Mouse (Mus musculus): ENCODE results near the gene Fam129a. TPM values are rescaled to one million over a fixed set of nuclear protein-coding genes. Genes with fewer than 3 reads are reported as not detected.
"Not testable (repeated sequence)": the region's sequence is repeated elsewhere in the genome, so short reads cannot be mapped to it uniquely, and the experiment has no call there.

Fam129a gene
- polyA plus RNA-seq, 1 experiment from 2014 or later: 0.60 TPM

- Histone ChIP-seq H3K27me3 (ENCODE audit: control insufficient read depth, insufficient read depth, low read length) (no peaks in the 10 kb centered on the region), H3K4me3 (ENCODE audit: low read depth, low read length) (no peak overlapping the region), H3K36me3 (ENCODE audit: control insufficient read depth, insufficient read depth, low read length) (no peaks in the 10 kb centered on the region), H3K27ac (ENCODE audit: low read depth, low read length) (no peak overlapping the region), H3K9me3 (ENCODE audit: control insufficient read depth, low read length) (no peaks in the 10 kb centered on the region), H3K4me1 (replicated peaks; ENCODE audit: control insufficient read depth, insufficient read depth, low read length) (no peaks in the 10 kb centered on the region), H3K4me2 (replicated peaks; ENCODE audit: low read depth, low read length) (no peak overlapping the region), H3K9ac (ENCODE audit: low read depth, low read length) (no peak overlapping the region)
- no peak for ATAC-seq (ENCODE audit: low FRiP score)
- no peak for DNase-seq (ENCODE audit: low spot score)
- WGBS: 89% methylated on average over 4 of the region's 4 CpGs
These were observed 157.2 kb downstream of the Fam129a start for GRCm38 (mm10) chr1:151728141-151728540.

- ATAC-seq (ENCODE audit: low FRiP score) (no peak), DNase-seq (ENCODE audit: low spot score) (no peak)
- Histone ChIP-seq H3K9ac (ENCODE audit: low read depth, low read length) (no peak overlapping the region), H3K9me3 (ENCODE audit: control insufficient read depth, low read length) (no peaks in the 10 kb centered on the region), H3K36me3 (ENCODE audit: control insufficient read depth, insufficient read depth, low read length) (no peaks in the 10 kb centered on the region), H3K27ac (ENCODE audit: low read depth, low read length) (no peak overlapping the region), H3K4me1 (replicated peaks; ENCODE audit: control insufficient read depth, insufficient read depth, low read length) (no peaks in the 10 kb centered on the region), H3K4me3 (ENCODE audit: low read depth, low read length) (no peak overlapping the region), H3K27me3 (ENCODE audit: control insufficient read depth, insufficient read depth, low read length) (no peaks in the 10 kb centered on the region), H3K4me2 (replicated peaks; ENCODE audit: low read depth, low read length) (no peak overlapping the region)
- WGBS: 83% methylated on average over 2 of the region's 2 CpGs
These were observed 166.2 kb downstream of the Fam129a start for GRCm38 (mm10) chr1:151737146-151737545.

GRCm38 (mm10) chr1:151741199-151741621 lies 170.2 kb downstream of the Fam129a start:
- Histone ChIP-seq H3K4me3 (ENCODE audit: low read depth, low read length) (no peak overlapping the region), H3K36me3 (ENCODE audit: control insufficient read depth, insufficient read depth, low read length) (no peaks in the 10 kb centered on the region), H3K4me1 (replicated peaks; ENCODE audit: control insufficient read depth, insufficient read depth, low read length) (no peaks in the 10 kb centered on the region), H3K27ac (ENCODE audit: low read depth, low read length) (no peak overlapping the region), H3K27me3 (ENCODE audit: control insufficient read depth, insufficient read depth, low read length) (no peaks in the 10 kb centered on the region), H3K4me2 (replicated peaks; ENCODE audit: low read depth, low read length) (no peak overlapping the region), H3K9me3 (ENCODE audit: control insufficient read depth, low read length) (no peaks in the 10 kb centered on the region), H3K9ac (ENCODE audit: low read depth, low read length) (no peak overlapping the region)
- WGBS: 90% methylated on average over 7 of the region's 7 CpGs
- DNase-seq (ENCODE audit: low spot score): no peak
- ATAC-seq (ENCODE audit: low FRiP score): no peak

- not testable (repeated sequence) for ATAC-seq (ENCODE audit: low FRiP score); DNase-seq (ENCODE audit: low spot score); H3K27ac ChIP-seq (ENCODE audit: low read depth, low read length); H3K4me2 ChIP-seq (replicated peaks; ENCODE audit: low read depth, low read length); H3K4me3 ChIP-seq (ENCODE audit: low read depth, low read length); H3K27me3 ChIP-seq (ENCODE audit: control insufficient read depth, insufficient read depth, low read length); H3K9ac ChIP-seq (ENCODE audit: low read depth, low read length); H3K9me3 ChIP-seq (ENCODE audit: control insufficient read depth, low read length); H3K4me1 ChIP-seq (replicated peaks; ENCODE audit: control insufficient read depth, insufficient read depth, low read length); H3K36me3 ChIP-seq (ENCODE audit: control insufficient read depth, insufficient read depth, low read length)
- 82% methylated on average over 2 of the region's 2 CpGs for WGBS
These were observed 178.9 kb downstream of the Fam129a start for GRCm38 (mm10) chr1:151749894-151750293.

GRCm38 (mm10) chr1:151752946-151753345 lies 182.0 kb downstream of the Fam129a start:
- no peak overlapping the region for H3K4me2 ChIP-seq (replicated peaks; ENCODE audit: low read depth, low read length)
- no peak overlapping the region for H3K9ac ChIP-seq (ENCODE audit: low read depth, low read length)
- no peaks in the 10 kb centered on the region for H3K36me3 ChIP-seq (ENCODE audit: control insufficient read depth, insufficient read depth, low read length)
- no peak overlapping the region for H3K4me3 ChIP-seq (ENCODE audit: low read depth, low read length)
- H3K27ac ChIP-seq (ENCODE audit: low read depth, low read length): no peak overlapping the region
- no peaks in the 10 kb centered on the region for H3K4me1 ChIP-seq (replicated peaks; ENCODE audit: control insufficient read depth, insufficient read depth, low read length)
- DNase-seq (ENCODE audit: low spot score) (no peak), ATAC-seq (ENCODE audit: low FRiP score) (no peak)
- 86% methylated on average over 4 of the region's 4 CpGs for WGBS
- no peaks in the 10 kb centered on the region for H3K9me3 ChIP-seq (ENCODE audit: control insufficient read depth, low read length)
- H3K27me3 ChIP-seq (ENCODE audit: control insufficient read depth, insufficient read depth, low read length): no peaks in the 10 kb centered on the region

- Histone ChIP-seq H3K27me3 (ENCODE audit: control insufficient read depth, insufficient read depth, low read length) (no peaks in the 10 kb centered on the region), H3K9ac (ENCODE audit: low read depth, low read length) (no peak overlapping the region), H3K4me3 (ENCODE audit: low read depth, low read length) (no peak overlapping the region), H3K4me2 (replicated peaks; ENCODE audit: low read depth, low read length) (no peak overlapping the region), H3K4me1 (replicated peaks; ENCODE audit: control insufficient read depth, insufficient read depth, low read length) (no peaks in the 10 kb centered on the region), H3K9me3 (ENCODE audit: control insufficient read depth, low read length) (no peaks in the 10 kb centered on the region), H3K36me3 (ENCODE audit: control insufficient read depth, insufficient read depth, low read length) (no peaks in the 10 kb centered on the region), H3K27ac (ENCODE audit: low read depth, low read length) (no peak overlapping the region)
- DNase-seq (ENCODE audit: low spot score) (no peak), ATAC-seq (ENCODE audit: low FRiP score) (no peak)
- 86% methylated on average over 8 of the region's 8 CpGs for WGBS
These were observed 182.5 kb downstream of the Fam129a start for GRCm38 (mm10) chr1:151753374-151753929.

GRCm38 (mm10) chr1:151754028-151754489 lies 183.1 kb downstream of the Fam129a start:
- H3K27me3 ChIP-seq (ENCODE audit: control insufficient read depth, insufficient read depth, low read length): no peaks in the 10 kb centered on the region
- ATAC-seq (ENCODE audit: low FRiP score): no peak
- H3K9me3 ChIP-seq (ENCODE audit: control insufficient read depth, low read length): no peaks in the 10 kb centered on the region
- DNase-seq (ENCODE audit: low spot score): no peak
- H3K4me2 ChIP-seq (replicated peaks; ENCODE audit: low read depth, low read length): 0 out of 2 replicates have a peak overlapping the region, but pooled peaks have one; percentile 29
- no peak overlapping the region for H3K27ac ChIP-seq (ENCODE audit: low read depth, low read length)
- no peaks in the 10 kb centered on the region for H3K36me3 ChIP-seq (ENCODE audit: control insufficient read depth, insufficient read depth, low read length)
- no peaks in the 10 kb centered on the region for H3K4me1 ChIP-seq (replicated peaks; ENCODE audit: control insufficient read depth, insufficient read depth, low read length)
- H3K4me3 ChIP-seq (ENCODE audit: low read depth, low read length): no peak overlapping the region; the same call in 1 of the 2 replicates
- WGBS: 76% methylated on average over 10 of the region's 10 CpGs
- H3K9ac ChIP-seq (ENCODE audit: low read depth, low read length): no peak overlapping the region

GRCm38 (mm10) chr1:151754881-151755659 lies 184.1 kb downstream of the Fam129a start, which contains the start of gene Edem3:
Gene Edem3, plus strand, starts transcription at chr1:151755371.
- Histone ChIP-seq H3K9ac (ENCODE audit: low read depth, low read length) (peak within 1 kb of the TSS; percentile 71), H3K4me2 (replicated peaks; ENCODE audit: low read depth, low read length) (peak within 1 kb of the TSS; percentile 91), H3K27ac (ENCODE audit: low read depth, low read length) (peak within 1 kb of the TSS; percentile 78), H3K9me3 (ENCODE audit: control insufficient read depth, low read length) (no peaks in the 10 kb centered on the region), H3K4me1 (replicated peaks; ENCODE audit: control insufficient read depth, insufficient read depth, low read length) (no peaks in the 10 kb centered on the region), H3K4me3 (ENCODE audit: low read depth, low read length) (peak within 1 kb of the TSS; percentile 92), H3K36me3 (ENCODE audit: control insufficient read depth, insufficient read depth, low read length) (no peaks in the 10 kb centered on the region), H3K27me3 (ENCODE audit: control insufficient read depth, insufficient read depth, low read length) (no peaks in the 10 kb centered on the region)
- peak; percentile 96 for DNase-seq (ENCODE audit: low spot score)
- WGBS: under 1% methylated on average over 64 of the region's 64 CpGs
- peak; percentile 100 for ATAC-seq (ENCODE audit: low FRiP score)
